Mouse (Mus musculus) testis, adult 2 months (tissue): ENCODE measurements around the gene Rpap2.

Experiments
- CTCF ChIP-seq: fragments of 200-500 bp; IDR thresholded peaks from 2 replicates; pipeline ENCODE4 v1.5.1; 2012; ENCODE audit warnings: low read depth, mild to moderate bottlenecking, inconsistent platforms, low read length, moderate library complexity; ENCODE audit not compliant: control insufficient read depth, insufficient read depth, insufficient replicate concordance
- POLR2A ChIP-seq: fragments of 200-500 bp; IDR thresholded peaks from 2 replicates; pipeline ENCODE4 v1.6.1; 2012; ENCODE audit warnings: low read depth, mild to moderate bottlenecking, inconsistent platforms, low read length, moderate library complexity; ENCODE audit not compliant: control insufficient read depth

GRCm38 (mm10) chr5:107706262-107706661 is 109.1 kb downstream of the Rpap2 start:
- TF ChIP-seq CTCF, result no peak
- TF ChIP-seq POLR2A, result no peak
